Mouse (Mus musculus) megakaryocyte progenitor cell, adult 5-6 weeks (primary cell): ENCODE data around the gene Ccdc77. TPM values are rescaled to one million over a fixed set of nuclear protein-coding genes. Genes with fewer than 3 reads are reported as not detected.
"Not testable (repeated sequence)": the region's sequence is repeated elsewhere in the genome, so short reads cannot be mapped to it uniquely, and the experiment has no call there.

Experiments
- ATAC-seq: replicated peaks from 2 replicates; pipeline ENCODE4 v1.8.0; 2016; ENCODE audit warnings: mild to moderate bottlenecking, moderate TSS enrichment, inconsistent platforms; ENCODE audit not compliant: poor library complexity
- total RNA-seq, 2 experiments: library from RNA; stranded (forward) in 1 of 2; stranded (reverse) in 1 of 2; fragments of 157-497, 149-512 nt in 1 of 2; fragments of 200-1000 nt in 1 of 2; gene quantifications; 2 replicates each; pipeline versions ENCODE4 v1.2.3 to v1.2.4; 2015 to 2017

Ccdc77 gene
- total RNA-seq, 2 experiments from 2014 or later, result 19.4 to 31.5 TPM

GRCm38 (mm10) chr6:120318303-120318940 lies 45.8 kb downstream of the Ccdc77 start:
- ATAC-seq, result no peak

GRCm38 (mm10) chr6:120312443-120312842 lies 51.7 kb downstream of the Ccdc77 start:
- ATAC-seq, result peak; percentile 63; the same call in 1 of the 2 replicates

- ATAC-seq, result no peak
These were observed 54.4 kb downstream of the Ccdc77 start for GRCm38 (mm10) chr6:120309787-120310186.

GRCm38 (mm10) chr6:120309338-120309737 lies 54.8 kb downstream of the Ccdc77 start:
- ATAC-seq, result no peak

GRCm38 (mm10) chr6:120306859-120307594 lies 57.1 kb downstream of the Ccdc77 start:
- no peak for ATAC-seq

GRCm38 (mm10) chr6:120302755-120303316 lies 61.3 kb downstream of the Ccdc77 start:
- no peak for ATAC-seq

- peak; percentile 71 for ATAC-seq
These were observed 63.0 kb downstream of the Ccdc77 start for GRCm38 (mm10) chr6:120301137-120301536.

GRCm38 (mm10) chr6:120296589-120296988 lies 67.6 kb downstream of the Ccdc77 start:
- ATAC-seq, result not testable (repeated sequence)

- ATAC-seq, result no peak
These were observed 69.4 kb downstream of the Ccdc77 start for GRCm38 (mm10) chr6:120294785-120295133.

- ATAC-seq, result peak; percentile 39
These were observed 70.0 kb downstream of the Ccdc77 start, which contains the start of the genes D330020A13Rik and B4galnt3 for GRCm38 (mm10) chr6:120294056-120294784. Gene D330020A13Rik (plus strand): TSS chr6:120294364. Gene B4galnt3 (minus strand): TSS chr6:120294559.

GRCm38 (mm10) chr6:120291396-120292009 lies 72.7 kb downstream of the Ccdc77 start:
- ATAC-seq, result no peak

GRCm38 (mm10) chr6:120289430-120289829 lies 74.7 kb downstream of the Ccdc77 start:
- ATAC-seq, result no peak

- no peak for ATAC-seq
These were observed 75.6 kb downstream of the Ccdc77 start for GRCm38 (mm10) chr6:120288541-120288940.

- ATAC-seq, result no peak
These were observed 76.9 kb downstream of the Ccdc77 start for GRCm38 (mm10) chr6:120287279-120287678.

- no peak for ATAC-seq
These were observed 87.2 kb downstream of the Ccdc77 start for GRCm38 (mm10) chr6:120276874-120277449.

GRCm38 (mm10) chr6:120275301-120275700 lies 88.9 kb downstream of the Ccdc77 start:
- ATAC-seq, result no peak

GRCm38 (mm10) chr6:120274887-120275286 lies 89.3 kb downstream of the Ccdc77 start:
- ATAC-seq, result no peak
